Mouse (Mus musculus) skeletal muscle tissue, adult 2 months (tissue): Measurements from ENCODE around the gene Nav2.

Experiments
- DNase-seq: peaks from one replicate; pipeline ENCODE4 v3.0.0-alpha.2; 2012; ENCODE audit warnings: low read depth, low spot score

Nav2 gene

DNA sequence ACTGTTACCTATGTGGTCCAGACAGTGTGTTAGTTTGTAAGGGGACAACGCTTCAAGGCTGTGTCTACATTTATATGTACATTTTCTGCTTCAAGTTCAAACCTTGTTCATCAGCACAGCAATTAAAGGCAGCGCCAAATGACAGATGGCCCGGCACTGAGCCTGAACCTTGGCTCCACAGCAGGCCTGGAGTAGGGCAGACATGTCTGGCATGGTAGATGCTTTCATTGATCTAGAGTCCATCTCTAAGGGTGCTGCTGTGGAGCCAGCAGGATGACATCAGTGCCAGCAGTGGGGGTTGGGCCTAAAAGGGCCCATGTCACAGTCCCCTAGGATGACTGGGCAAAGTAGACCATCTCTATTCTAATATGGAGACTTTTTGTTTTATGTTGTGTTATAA lies 186.0 kb downstream of the Nav2 start:
- no peak for DNase-seq

DNA sequence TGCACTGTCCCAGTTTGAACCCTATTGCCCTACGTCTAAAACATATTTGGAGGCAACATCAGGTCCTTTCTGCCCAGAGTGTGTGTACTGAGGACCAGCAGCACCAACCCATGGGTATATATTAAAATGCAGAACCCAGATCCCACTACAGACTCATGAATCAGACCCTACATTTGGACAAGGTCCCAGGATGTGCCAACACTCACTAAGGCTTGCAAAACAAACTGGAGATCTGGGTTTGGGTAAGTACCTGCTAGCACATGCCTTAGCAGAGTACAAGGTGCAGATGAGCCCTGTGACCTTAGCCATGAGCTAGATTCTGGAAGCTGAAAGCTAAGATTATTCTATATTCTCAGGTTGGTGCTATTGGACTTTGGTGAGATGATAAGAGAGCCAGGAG lies 192.8 kb downstream of the Nav2 start:
- DNase-seq = no peak

DNA sequence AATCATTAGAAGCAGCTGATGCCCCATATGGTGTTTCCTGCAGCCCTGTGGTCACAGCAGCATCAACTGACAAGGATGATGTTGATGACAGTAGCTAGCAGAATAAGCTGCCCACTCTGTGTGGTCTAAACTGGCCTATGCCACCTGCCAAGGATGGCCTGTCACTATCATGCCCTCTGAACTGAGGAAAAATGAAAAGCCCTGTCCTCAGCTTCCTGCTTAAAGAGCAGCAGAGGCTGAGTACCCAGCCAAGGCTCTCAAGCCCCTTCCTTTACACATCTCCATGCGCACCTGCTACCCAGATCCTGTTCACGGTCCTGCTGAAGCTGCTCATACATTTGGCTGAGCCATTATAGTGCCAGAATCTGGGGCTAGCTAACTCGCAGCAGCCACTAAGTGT lies 193.7 kb downstream of the Nav2 start:
- DNase-seq = no peak

DNA sequence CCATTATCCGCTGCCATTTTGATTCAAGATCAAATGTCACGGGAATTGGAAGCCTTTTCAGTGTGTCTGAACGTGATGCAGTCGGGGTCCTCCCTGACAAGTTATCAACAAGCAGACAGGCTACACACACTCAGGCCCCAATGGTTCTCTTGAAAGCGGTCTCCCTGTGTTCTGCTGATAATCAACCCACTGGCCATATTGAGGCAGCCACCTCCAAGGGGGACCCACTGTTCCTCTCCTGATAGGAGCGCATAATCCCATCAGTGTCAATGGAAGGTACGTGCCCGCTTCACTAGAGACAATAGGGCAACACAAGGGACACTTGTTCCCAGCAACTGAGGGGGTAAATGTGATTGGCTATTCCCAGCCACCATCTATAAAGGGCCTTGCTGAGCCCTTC lies 195.9 kb downstream of the Nav2 start:
- no peak for DNase-seq

DNA sequence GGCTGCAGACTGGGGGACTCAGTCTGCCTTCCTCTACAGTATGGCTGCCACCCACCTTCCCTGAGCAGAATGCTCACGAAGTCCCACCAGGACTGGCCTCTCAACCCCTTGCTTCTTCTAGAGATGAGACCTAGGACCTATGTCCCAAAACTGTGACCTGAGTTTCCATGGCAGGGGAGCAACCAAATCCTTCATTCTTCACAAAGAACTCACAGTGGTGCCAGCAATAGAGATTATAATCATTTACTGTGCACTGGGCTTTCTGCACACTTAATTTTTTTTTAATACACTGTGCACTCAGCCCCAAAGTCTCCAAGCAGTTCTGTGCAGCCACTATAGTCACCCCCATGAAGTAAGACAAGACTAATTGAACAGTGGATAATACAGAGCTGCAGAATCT lies 196.3 kb downstream of the Nav2 start:
- DNase-seq = no peak

DNA sequence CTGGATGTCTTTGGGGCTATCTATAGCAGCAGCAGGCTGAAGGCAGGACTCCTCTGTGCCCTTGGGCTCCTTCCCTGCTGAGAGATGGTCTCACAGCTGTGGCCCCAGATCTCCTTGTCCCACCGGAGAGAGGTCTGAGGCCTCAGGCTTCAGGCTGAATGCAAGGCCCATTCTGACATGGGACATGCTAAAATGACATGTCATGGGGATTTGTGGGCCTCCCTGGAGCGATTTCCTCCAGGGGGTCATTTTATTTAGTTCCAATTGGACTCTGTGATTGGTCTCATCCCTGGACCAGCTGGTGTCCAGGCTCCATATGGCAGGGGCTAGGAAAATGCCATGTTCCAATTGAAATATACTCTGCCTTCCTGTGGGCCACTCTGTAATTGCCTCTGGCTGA lies 197.0 kb downstream of the Nav2 start:
- DNase-seq = no peak

DNA sequence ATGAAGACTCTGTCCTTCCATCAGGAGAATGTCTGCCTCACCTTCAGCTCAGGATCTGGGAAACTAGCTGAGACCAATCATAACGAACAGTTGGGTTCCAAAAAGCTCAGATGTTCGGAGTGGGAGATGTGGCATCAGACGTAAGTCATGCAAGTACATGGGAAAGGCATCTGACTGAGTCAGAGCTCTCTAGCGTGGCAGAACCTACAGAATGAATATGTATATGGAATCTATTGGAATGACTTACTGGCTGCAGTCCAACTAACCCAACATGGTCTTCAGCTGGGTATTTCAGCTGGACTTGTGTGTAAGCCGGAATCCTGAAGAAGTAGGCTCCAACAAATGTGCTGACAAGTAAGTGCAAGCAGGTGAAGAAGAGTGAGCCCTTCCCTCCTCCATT lies 199.6 kb downstream of the Nav2 start:
- no peak for DNase-seq

DNA sequence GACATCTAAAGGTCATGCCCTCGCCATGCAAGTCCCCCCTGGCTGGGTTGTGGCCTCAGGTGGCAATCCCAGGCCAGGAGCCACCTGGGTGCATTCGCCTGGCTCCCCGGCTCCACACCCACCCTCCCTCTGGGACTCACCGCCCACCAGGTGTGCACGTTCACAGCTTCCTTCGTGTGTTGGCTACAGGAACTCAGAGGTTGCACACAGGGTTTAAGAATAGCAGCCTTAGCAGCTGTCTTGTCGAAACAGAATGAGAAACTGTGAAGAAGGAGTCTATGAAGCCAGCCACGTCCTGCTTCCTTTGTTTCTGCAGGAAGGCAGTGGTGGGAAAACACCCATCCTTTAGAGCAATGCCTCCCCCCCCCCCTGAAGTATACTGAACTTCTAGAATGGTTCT lies 210.5 kb downstream of the Nav2 start:
- DNase-seq = no peak

DNA sequence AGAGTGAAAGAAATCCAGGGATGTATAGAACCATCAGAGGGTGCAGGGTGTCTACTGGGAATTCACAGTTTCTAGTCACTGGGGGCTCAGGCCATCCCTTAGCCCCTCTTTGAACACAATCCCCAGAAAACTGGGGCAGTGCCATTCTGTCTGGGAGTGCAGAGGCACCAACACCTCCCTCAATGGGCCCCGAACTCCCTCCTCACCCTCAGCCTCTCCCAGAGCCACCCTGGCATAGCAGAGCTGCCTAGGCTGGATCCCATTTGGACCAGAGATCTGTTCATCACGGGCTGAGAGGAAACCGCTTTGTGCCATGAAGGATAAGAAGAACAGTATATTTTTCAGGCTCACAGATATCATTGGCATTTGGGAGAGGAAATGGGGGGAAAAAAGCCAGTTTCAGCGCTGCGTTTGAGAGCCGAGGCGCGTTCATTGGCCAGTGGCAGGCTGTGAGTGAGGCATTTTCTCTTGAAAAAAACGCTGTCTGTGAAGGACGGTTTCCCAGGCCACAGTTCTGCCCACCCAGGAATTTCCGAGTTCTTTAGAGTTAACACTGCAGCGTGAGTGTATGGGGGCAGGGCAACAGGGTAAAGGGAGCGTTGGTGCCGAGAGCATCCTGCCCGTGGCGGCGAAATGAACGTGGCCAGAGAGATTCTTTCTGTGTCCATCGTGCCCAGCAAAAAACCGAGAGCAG lies 211.4 kb downstream of the Nav2 start:
- DNase-seq = no peak

DNA sequence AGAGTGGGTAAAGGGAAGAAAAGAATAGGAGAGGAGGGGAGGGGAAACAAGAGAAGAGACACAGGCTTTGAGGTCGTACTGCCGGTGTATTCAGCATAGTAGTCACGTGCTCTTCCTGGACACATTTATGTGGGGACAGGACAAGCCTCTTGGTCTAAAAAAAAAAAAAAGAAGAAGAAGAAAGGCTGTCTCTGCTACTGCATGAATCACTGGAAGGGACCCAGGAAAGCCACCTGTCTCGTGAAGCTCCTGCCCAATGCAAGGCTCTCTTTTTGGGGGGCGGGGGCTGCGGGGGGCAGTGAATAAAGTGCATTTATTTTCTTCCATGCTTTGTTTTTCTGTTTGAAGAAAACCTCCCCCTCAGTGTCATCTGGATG lies 212.0 kb downstream of the Nav2 start:
- no peak for DNase-seq

DNA sequence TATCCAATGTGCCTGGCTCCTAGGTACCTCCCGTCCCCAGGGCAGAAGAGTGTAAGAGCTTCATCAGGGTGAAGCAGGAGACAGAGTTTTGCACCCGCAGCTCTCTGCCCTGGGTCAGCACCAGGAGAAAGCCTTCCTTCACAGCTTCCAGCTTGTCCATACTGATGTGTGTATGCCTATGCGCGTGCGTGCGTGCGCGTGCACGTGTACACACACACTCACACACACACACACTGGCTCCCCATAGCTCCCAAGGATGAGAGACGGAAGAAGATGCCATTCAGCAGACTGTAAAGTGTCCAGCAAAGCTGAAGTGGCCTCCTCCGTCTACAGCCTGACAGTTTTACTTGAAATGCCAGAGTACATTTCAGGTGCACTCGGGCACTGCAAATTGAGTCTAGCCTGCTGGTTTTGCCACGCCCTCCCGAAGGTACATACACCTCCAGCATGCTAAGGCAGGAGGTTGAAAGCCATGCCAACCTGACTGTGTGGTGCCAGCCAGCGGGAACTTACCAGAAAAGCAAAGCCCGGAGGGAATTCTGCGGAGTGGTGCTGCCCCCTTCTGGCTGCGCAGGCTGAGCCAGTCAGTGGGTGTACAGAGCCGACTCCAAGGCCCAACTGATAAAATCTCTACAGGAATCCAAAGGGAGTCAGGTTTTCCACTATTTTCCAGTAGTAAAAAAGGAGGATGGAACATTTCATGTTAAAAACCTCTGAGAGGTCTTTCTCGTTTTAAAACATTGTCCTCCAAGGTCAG lies 212.6 kb downstream of the Nav2 start:
- peak; percentile 42 for DNase-seq

DNA sequence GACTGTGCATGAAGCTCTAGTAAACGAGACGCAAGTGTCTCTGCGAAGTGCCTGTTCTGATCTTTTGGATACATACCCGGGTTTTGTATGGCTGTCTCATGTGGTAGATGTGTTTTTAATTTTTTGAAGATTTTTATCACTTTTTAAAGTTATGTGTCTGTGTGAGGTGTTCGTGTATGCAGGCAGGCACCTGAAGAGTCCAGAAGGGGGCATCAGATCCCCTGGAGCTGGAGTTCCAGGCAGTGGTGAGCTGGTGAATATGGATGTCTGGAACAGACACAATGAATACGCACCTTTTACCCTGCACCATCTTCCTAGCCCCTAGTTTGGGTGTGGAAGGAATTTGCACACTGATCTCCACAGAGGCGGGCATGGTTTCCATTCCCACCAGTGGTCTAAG lies 214.0 kb downstream of the Nav2 start:
- no peak for DNase-seq

DNA sequence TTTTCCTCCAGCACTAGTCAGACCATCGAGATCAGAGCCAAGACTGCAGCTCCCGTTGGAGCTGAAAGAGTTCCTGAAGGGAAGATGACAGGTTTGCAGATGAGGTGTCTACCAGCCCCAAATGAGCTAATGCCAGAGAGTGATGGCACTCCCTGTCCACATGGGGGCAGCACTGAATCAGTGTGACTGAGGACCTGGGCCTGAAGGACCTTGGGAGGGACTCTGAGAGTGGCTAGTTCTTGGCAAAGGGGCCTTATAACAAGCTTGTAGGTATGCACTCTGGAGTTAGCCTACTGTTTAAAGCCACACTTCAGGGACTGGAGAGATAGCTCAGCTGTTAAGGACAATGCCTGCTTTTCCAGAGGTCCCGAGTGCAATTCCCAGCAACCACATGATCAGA lies 217.0 kb downstream of the Nav2 start:
- peak; percentile 25 for DNase-seq

DNA sequence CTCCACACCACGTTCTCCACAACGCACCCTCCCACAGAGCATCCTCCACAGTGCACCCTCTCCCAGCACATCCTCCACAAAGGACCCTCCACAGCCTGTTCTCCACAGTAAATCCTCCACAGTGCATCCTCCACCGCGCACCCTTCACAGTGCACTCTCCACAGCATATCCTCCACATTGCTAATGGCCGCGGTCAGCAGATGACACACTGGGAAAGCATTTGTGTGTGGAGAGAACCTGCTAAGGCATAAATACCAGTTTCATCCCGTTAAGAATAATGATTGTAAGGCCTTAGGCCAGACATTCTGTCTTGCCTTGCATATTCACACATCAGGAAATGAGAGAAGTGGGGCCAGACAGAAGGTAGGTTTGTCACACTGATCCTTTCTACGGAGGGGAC lies 219.7 kb downstream of the Nav2 start:
- no peak for DNase-seq

DNA sequence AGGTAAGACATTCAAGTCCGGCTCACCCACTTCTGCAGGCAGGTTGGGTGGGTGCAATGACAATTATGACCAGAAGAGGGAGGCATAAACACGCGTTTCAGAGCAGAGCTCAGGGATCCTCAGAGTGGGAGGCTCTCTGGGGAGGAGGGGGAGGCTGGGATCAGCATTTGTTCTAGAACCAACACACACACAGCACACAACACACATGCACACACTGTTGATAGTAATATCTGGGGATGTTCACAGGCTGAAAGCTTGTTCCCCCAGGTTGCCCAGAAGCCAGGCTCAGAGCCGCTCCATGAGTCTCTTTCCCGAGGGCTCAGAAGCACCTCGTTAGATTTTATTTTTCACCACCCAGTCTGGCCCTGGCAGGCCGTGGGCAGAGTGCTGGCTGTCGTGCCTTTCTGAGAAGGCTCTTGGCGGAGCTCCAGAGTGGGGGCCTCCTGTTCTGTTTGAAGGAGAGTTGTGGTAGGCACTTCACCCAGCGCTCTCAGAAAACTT lies 224.4 kb downstream of the Nav2 start:
- DNase-seq = peak; percentile 44

DNA sequence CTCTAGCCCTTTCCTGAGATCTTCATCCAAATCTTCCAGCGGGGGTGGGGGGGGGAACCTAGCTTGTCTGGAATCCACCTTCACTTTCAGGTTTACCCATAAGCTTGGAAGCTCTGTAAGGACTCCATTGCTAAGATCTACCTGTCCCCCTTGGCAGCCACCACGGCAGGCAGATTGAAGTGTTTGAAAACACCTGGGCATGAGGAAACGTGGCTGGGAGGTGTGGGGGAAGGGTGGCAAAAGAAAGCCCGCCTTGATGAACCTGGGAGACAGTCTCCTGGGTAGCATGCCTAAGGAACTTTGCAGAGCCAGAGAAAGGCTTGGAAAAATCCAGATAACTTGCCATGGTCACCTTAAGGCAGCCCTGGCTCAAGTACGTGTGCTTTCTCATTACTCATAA lies 225.9 kb downstream of the Nav2 start:
- no peak for DNase-seq

DNA sequence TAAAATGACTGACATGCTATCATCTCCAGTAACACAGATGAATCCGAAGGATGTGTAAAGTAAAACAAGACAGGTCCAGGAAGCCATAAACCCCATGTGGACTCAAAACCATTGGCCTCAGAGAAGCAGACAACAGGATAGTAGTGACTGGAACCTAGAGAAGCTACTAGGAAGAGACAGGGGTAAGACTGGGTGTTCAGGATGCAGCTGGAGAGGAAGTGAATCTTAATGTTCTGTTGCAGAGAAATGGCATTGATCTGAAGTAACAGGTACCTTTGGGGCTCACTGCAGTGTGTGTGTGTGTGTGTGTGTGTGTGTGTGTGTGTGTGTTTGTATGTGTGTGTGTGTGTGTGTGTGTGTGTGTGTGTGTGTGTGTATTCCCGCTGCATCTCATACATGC lies 231.2 kb downstream of the Nav2 start:
- no peak for DNase-seq

DNA sequence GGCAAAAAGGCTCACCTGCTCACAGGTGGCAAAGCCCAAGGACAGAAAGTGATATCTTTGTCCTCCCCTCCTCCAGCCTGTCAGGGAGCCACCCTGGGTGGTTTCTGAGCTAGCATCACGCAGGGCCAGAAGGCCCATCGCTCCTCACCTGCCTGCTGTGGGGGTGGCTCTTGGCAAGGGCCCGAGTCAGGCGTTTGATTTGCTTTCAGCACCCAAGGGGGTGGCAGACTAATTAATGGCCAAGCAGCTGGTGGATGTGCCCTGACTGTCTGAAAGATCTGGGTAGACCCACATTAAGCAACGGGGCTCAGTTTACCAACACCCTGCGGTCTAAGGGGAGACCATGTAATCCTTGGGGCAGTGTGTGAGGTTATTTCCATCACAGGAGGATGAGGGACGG lies 235.4 kb downstream of the Nav2 start:
- DNase-seq = no peak

DNA sequence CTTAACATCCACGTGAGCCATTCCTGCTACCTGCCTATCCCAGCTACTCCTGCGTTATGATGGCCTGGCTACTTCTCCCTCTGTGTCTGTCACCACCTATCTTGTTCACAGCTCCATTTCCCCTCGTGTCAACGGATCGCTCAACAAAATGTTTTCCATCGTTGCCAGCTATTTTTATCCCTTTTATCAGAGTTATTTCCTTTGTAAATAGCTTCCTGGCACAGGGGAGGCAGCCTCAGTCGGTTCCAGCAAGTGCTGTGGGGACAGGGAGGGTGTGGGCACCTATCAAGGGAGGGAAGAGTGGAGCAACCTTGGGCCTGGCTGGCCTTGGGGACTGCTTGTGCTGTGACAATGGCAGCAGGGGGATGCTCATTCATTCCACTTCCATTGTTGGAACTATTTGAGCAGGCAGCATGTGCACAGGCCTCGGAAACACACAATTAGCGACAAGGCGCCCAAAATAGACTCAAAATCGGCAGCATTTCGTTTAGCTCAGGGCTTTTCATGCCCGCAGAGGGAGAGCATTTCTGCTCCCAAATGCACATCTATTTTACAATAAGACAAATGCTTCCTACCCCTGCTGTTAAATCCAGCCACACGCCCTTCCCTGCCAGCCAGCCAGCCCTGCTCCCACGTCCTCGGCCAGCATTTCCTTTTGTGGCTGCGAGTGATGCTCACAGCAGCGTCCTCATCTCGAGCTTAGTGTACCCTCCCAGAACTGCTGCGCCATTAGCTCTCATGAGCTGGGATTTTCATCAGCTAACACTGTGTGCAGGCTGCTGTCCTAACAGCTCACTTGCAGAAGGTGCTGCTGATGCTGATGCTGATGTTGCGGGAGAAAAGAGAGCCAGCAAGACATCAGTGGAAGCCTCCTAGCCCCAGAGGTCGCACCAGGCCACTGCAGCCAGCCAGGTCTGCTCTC lies 237.5 kb downstream of the Nav2 start:
- no peak for DNase-seq

DNA sequence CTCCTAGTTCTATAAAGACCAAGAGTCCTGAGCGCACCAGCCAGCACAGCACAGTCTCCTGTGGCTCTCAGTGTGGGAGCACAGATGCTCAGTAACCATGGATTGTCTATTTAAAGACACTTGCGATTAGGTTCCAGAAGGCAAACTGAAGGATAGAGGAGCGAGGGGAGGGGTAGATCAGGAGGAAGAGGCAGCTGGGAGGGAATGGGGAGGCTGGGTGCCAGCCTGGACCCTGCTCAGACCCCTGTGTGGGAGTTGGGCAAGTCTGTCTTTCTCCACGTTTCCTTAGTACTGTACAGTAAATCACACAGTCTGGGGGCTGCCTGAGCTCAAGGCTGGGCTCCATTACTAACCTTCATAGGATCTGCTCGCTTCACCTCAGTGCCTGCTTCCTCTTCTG lies 243.8 kb downstream of the Nav2 start:
- no peak for DNase-seq

DNA sequence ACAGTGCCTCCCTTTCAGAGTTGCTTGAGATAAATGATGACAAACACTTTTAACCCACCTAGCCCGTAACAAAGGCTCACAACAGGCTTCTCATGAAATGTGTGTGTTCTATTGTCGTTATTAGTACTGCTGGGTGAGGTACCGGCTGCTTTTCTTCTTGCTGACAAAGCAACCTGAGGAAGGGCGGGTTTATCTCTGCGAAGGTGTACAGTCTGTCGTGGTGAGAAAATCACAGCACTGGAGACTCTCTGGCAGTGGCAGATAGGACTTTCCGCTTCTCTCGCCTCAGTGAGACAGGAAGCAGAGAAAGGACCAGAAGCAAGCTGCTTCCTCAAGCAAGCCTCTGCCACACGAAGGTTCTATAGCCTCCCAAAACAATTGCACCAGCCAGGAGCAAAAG lies 244.2 kb downstream of the Nav2 start:
- no peak for DNase-seq

DNA sequence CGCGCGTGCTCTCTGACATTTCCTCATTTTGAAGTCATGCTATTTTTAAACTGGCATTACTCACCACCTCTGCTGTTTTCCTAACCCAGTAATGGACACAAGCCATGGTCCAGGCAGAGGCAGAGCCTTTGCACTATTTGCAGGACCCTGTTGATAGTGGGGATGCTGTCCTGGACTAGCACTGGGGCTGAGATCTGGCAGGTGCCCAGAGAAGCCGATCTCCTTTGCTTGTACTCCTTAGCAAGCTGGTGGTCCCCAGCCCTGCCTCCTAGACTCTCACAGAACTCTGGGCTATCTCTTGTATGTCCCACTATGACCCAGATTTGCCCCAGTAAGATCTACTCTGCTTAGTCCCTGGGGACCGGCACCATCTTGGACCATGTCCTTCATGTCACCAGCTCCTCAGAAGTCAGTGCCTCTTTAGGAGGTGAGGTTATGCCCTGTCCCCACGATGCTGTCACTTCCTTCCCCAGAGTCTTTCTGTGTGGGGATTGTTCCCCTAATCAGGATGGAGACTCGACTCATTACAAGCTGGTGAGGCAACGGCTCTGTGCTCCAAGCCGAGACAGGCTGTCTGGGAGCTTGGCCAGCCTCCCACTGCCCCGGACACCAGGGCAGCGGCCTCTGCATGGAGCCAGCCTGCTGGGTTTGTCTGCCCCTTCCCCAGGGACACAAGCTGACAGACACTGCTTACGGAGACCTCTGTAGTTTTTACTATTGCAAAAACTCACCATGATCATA lies 250.3 kb downstream of the Nav2 start:
- no peak for DNase-seq
